Mouse (Mus musculus): ENCODE data around the gene Krtap22-2.
"Not testable (repeated sequence)": the region's sequence is repeated elsewhere in the genome, so short reads cannot be mapped to it uniquely, and the experiment has no call there.

Krtap22-2 gene

DNA sequence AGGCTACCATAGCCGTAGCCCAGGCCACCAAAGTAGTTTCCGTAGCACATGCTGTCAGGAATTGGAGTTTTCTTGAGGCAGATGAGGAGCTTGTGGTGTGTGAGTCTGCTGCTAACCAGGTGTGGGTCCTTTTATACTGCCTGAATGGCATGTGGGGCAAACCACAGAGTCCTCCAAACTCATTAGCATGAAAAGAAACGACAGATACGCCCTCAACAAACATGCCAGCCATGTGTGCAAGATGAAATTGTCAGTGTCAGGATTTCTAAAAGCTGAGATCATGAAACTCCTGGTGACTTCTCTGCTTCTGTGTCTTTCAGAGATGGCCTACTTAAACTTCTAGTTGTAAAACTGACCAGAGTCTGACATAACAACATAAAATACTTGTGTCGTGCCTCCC is at the start of gene Krtap22-2:
TSS of gene Krtap22-2 (minus strand) at position 101 of the 400 bp plus-strand sequence.
- DNase-seq = no peak

DNA sequence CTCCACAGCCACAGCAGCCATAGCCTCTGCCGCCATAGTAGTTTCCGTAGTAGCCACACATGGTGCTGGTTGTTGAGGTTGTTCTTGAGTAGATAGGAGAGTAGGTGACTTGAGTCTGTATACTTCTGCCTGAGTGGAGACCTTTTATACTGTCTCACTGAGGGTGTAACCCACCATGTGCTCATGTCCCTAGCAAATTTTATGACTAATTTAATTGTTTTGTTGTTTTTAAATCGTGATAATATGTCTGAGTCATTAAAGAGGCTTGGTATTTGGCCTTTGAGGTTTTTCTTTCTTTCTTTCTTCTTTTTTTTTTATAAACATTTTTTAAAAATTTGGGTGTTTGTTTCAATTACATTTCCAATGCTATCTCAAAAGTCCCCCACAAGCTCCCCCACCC is 37.2 kb upstream of the Krtap22-2 start, which contains the start of gene Krtap6-5:
TSS of gene Krtap6-5 (minus strand) at position 101 of the 400 bp plus-strand sequence.
- no peak for DNase-seq

DNA sequence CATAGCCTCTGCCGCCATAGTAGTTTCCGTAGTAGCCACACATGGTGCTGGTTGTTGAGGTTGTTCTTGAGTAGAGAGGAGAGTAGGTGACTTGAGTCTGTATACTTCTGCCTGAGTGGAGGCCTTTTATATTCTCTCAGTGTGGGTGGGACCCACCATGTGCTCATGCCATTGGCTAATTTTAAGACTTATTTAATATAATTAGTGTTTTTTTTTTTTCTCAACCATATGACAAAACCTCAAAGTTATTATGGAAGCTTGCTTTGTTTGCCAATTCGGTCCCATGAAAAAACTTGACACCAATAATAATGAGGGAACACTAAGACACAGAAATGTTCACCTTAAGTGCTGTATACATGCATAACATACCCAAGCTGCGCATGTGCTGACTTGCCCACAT is 30.8 kb upstream of the Krtap22-2 start, which contains the start of gene Gm10228:
TSS of gene Gm10228 (minus strand) at position 101 of the 400 bp plus-strand sequence.
- DNase-seq = not testable (repeated sequence)

DNA sequence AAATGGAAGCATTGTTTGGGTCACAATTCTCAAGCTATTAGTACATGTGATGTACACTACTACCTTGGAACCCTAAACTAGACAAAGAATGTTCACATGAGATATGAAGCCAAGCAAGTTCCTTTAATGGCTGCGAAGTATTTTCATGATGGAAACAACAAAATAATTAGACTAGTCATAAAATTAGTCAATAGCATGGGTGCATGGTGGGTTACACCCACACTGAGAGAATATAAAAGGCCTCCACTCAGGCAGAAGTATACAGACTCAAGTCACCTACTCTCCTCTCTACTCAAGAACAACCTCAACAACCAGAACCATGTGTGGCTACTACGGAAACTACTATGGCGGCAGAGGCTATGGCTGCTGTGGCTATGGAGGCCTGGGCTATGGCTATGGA is 20.8 kb upstream of the Krtap22-2 start, which contains the start of gene Krtap6-1:
TSS of gene Krtap6-1 (plus strand) at position 301 of the 400 bp plus-strand sequence.
- not testable (repeated sequence) for DNase-seq

DNA sequence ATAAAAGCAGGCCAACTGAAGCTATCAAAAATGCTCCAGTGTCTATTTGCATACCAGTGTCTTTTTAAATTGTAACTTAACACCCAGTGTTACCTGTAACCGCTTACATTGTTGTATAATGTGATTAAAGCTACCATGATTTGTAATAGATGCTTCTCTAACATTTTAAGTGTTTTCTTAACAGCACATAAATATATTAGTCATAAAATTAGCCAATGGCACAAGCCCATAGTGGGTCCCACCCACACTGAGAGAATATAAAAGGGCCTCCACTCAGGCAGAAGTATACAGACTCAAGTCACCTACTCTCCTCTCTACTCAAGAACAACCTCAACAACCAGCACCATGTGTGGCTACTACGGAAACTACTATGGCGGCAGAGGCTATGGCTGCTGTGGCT is 4.4 kb upstream of the Krtap22-2 start, which contains the start of gene Gm10229:
TSS of gene Gm10229 (plus strand) at position 301 of the 400 bp plus-strand sequence.
- not testable (repeated sequence) for DNase-seq

DNA sequence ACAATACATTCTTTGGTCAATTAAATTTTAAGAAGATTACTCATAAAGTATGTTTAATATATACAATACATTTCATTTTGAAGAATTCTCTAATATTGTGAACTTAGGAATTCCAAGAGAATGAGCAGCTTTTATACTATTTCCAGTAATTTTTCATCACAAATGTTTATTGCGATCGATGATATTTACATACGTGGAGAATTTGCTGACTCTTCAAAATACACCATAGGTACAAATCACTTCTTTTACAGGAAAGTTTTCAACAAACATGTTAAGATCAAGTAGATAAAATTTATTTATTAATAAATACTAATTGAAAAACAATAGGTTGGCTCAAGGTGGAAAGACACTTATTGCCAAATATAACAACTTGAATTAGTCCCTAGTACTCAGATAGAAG is 3.4 kb upstream of the Krtap22-2 start:
- DNase-seq = no peak

DNA sequence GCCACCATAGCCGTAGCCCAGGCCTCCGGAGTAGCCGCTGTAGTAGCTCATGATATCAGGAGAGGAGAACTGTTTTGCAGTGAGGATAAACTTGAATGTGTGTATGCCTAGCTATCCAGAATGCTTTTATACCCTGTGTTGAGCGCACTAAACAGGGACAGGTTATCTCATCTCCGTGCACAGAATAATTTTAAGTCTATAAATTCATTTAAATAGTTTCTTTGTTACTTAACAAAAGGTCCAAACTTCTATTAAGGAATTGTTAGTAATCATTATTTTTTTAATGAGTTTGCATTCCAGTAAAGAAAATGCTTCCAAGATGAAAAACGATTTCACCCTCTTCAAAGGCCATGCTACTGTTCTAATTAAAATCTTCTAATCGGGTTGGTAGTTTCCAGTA is 47.8 kb downstream of the Krtap22-2 start, which contains the start of gene Krtap16-3:
TSS of gene Krtap16-3 (minus strand) at position 101 of the 400 bp plus-strand sequence.
- no peak for DNase-seq

Data from thymus, postnatal 25 days (tissue).